Mouse (Mus musculus): ENCODE data around the gene Mov10.

GRCm38 (mm10) chr3:104773301-104773700 is 45.1 kb downstream of the Mov10 start:
- TF ChIP-seq CTCF (IDR thresholded peaks at IDR 0.05; ENCODE audit: borderline replicate concordance, control insufficient read depth, extremely low read depth, insufficient read depth, low read length, poor library complexity) (no peak), POLR2A (IDR thresholded peaks at IDR 0.05; ENCODE audit: control insufficient read depth, extremely low read depth, insufficient read depth, low read length, poor library complexity) (no peak)
